Mouse (Mus musculus) heart, adult 11 months (tissue): ENCODE data around the gene Stn1.
A peak's percentile ranks its signal among the peaks of the same experiment; 100 is the strongest.

Experiments
- DNase-seq: peaks from one replicate; pipeline ENCODE4 v3.0.0; 2022

Gene Stn1

DNA sequence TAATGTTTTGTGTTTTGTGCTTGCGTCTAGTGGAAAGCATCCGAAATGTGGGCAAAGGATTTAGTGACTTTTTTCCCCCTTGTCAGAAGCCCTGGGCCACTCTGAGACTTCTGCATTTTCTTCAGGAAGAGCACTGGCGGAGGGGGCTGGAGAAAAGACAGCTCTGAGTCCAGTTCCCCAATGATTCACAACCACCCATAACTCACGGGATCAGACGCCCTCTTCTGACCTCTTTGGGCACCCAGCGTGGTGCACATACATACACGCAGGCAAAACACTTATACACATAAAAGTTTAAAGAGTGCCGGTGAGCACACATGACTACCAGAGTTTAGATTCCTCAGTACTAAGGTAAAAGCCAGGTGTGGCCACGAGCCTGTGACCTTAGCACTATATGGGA, 71.8 kb downstream of the Stn1 start:
- DNase-seq: peak; percentile 96

- peak; percentile 98 for DNase-seq
Observed at GRCm38 (mm10) chr19:47464304-47465241, 72.7 kb downstream of the Stn1 start, which contains the start of gene Sh3pxd2a. Sh3pxd2a (minus strand) TSS chr19:47464401.

- DNase-seq: peak; percentile 98
Observed at GRCm38 (mm10) chr19:47463636-47464303, 73.5 kb downstream of the Stn1 start.

DNA sequence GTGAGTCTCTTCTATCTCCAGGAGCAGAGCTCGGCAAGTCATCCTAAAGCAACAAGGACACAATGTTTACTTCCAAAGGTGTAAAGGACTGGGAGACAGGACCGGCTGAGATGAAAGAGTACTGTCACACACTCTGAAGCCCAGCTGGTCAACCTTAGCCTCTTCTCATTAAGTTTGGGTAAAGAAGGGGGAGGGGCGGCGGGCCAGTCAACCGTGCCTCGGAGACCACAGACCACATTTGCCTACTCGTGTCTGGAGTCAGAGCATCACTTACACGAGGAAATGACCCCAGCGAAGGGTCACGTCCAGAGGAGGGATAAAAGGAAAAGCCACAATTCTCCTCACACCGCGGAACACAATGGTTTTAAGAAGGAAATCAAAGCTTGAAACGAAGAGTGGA, 74.1 kb downstream of the Stn1 start:
- DNase-seq: peak; percentile 95

- DNase-seq: peak; percentile 87
Observed at GRCm38 (mm10) chr19:47462725-47463124, 74.6 kb downstream of the Stn1 start.

- DNase-seq: peak; percentile 86
Observed at GRCm38 (mm10) chr19:47461838-47462237, 75.5 kb downstream of the Stn1 start.

- DNase-seq: peak; percentile 96
Observed at GRCm38 (mm10) chr19:47461386-47461785, 75.9 kb downstream of the Stn1 start.

DNA sequence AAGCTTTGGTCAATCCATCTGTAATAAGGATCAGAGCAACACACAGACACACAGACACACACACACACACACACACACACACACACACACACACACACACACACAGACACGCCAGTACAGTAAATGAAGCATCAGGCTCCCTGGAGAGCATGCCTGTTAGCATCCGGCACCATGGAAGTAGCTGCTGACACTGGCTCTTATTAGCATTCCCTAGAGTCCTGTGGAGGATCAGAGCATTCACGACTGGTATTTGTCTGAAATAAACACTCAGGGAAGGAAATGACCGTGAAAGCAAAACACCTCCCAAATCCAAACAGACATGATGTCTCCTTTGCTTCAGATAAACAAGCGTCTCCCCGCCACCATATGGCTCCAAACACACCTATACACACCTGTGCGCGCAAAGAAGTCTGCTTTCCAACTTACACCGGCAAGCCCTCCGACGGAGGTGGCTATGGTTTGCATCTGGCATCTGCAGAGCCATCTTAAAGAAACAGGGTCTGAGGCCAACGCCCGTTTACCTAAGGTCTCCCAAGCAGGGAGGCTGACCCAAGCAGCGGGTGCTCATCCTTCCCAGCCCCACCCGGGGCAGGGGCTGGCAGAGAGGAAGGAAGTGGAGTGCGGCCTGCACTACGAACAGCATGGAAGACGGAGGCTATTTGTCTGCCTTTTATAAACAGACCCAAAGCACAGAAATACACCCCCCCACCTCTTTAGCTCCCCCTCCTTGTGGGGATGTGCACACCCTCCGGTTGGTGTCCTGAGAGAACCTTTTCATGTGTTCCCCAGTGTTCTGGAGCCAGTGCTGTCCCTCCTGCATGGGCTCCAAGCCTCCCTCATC, 77.0 kb downstream of the Stn1 start:
- peak; percentile 94 for DNase-seq

DNA sequence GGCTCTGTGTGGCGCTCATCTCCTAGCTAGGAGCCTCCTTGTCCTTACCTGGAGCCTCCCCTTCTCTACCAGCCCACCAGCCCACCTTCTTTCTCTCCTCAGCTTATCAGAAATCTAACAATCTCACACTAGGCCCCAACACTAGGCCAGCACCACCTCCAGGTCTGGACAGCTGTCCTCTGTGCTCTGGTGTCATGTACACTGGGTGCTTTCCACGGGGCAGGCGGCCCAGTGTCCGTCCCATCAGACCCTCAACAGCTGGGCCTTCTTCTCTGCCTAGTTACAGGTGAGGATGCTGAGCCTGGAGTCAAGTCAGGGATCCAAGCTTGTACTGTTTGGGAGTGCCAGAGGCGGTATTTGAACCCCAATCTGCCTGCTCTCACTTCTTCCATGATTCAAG, 78.1 kb downstream of the Stn1 start:
- DNase-seq: no peak

DNA sequence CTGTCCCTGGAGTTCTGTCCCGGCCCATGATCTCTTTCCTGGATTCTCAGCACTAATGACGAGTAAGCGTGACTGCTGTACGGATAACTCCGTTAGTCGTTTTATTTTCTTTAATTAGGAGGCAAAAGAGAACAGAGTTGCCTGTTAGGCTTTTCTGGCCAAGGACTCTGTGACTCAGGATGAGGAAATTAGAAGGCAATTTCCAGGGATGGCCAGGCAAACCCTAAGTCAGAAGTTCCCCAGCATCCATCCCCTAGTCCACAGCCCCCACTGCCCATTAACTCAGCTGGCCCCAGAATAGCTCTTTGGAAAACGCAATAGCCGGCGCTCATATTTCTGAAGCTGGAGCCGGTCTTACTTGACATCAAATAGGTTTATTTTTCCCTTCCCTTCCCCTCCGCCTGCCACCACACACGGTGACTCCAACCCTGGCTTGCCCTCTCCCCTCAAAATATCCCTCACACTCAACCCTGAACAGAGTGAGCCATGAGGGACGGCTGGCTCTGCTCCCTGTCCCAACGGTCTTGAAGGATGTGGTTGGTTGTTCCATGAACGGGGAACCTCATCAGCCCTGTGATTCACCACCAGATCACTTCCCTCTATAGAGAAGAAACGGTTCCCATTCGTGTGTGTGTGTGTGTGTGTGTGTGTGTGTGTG, 78.7 kb downstream of the Stn1 start:
- peak; percentile 97 for DNase-seq

DNA sequence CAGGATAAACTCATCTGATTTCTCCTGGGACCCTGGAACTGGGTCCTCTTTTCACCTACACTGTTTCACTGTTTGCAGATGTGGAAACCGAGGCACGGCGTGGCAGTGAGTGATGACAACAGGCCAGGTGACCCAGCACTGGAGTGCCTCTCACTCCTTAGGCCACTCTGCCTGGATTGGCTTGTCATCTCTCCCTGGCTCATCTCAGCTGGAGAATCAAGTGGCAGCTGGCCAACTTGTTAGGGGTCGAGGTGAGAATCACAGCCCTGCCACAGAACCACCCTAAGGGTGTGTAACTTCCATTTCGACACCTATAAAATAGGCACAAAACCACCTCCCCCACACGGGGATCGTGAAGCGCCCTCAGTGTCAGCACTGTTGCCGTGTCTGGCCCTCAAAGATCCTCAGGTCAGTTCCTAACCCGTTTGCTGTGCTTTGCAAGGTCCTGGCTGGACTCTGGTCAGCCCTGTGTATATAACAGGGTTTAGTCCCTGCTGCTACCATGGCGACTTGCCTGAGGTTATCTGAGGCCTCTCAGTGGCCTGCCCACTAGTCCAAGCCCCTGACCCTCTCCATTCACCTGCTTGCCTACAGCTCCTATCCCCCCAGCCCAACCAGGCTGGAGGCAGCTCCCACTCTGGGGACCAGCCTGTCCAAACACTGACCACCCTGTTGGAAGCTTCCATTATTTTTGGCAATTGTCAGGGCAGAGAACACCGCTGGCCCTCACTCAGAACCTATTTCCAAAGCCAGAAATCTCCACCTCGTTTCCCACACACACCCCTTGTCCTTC, 79.4 kb downstream of the Stn1 start:
- peak; percentile 99 for DNase-seq

GRCm38 (mm10) chr19:47456021-47456420, 81.3 kb downstream of the Stn1 start:
- DNase-seq: no peak

GRCm38 (mm10) chr19:47455001-47455755, 82.1 kb downstream of the Stn1 start:
- DNase-seq: peak; percentile 99

DNA sequence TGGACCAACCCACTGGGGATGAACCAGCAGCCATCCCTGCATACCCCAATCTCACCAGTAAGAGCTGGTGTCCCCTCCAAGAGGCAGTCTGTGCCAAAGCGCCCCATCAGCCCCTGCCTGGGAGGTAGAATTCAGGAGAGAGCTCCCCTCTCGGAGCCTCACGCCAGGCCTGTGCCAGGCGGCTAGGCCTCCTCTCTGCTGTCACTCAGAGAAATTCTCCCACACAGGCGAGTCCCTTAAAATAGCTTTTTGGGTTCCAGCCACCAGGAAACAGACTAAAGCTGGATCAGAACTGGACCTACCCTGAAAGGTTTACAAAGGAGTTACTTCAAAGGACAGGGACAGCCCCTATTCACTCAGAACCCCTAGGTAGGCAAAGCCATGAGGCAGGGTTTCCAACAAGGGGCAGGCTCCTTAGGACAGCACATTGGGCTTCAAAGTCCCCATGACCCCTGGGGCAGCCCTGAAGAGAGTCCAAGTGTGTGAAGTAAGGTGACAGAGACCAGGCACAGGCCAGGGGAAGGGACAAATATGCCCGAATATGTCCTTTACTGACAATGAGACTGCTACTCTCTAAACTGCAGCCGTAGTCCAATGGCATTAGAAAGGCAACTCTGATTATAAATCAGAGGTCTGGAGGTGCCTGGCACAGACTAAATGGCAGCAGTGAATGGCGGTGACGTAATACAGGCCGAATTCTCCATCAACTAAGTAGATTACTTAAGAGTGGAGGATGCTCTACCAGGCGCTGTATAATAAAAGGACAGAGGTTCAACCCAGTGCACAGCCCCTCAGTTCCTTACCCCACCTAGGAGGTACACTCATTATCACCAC, 82.9 kb downstream of the Stn1 start:
- DNase-seq: peak; percentile 98

GRCm38 (mm10) chr19:47453352-47453751, 84.0 kb downstream of the Stn1 start:
- peak; percentile 92 for DNase-seq

GRCm38 (mm10) chr19:47452682-47453081, 84.6 kb downstream of the Stn1 start:
- DNase-seq: peak; percentile 99

- peak; percentile 97 for DNase-seq
Observed at GRCm38 (mm10) chr19:47452211-47452610, 85.1 kb downstream of the Stn1 start.

GRCm38 (mm10) chr19:47451476-47452113, 85.7 kb downstream of the Stn1 start:
- DNase-seq: peak; percentile 97
